Mouse (Mus musculus) erythroblast, embryonic 14.5 days (primary cell): ENCODE data around the gene Dctn2. TPM values are rescaled to one million over a fixed set of nuclear protein-coding genes. Genes with fewer than 3 reads are reported as not detected.

Source experiments
- H3K27me3 ChIP-seq: 2 replicates; pipeline ENCODE4 v1.6.1; 2012; ENCODE audit warnings: inconsistent platforms; ENCODE audit not compliant: control insufficient read depth
- H3K36me3 ChIP-seq: 2 replicates; pipeline ENCODE4 v1.6.1; 2012; ENCODE audit warnings: mild to moderate bottlenecking, inconsistent platforms; ENCODE audit not compliant: control insufficient read depth
- H3K4me1 ChIP-seq: 2 replicates; pipeline ENCODE4 v1.6.1; 2012; ENCODE audit warnings: inconsistent platforms; ENCODE audit not compliant: control insufficient read depth
- H3K4me3 ChIP-seq: replicated peaks from 2 replicates; pipeline ENCODE3; 2012; ENCODE audit warnings: moderate library complexity, mild to moderate bottlenecking, inconsistent platforms
- H3K9me3 ChIP-seq: 2 replicates; pipeline ENCODE4 v1.6.1; 2012; ENCODE audit warnings: low read length, inconsistent platforms, mixed read lengths; ENCODE audit not compliant: control insufficient read depth
- GATA1 ChIP-seq: IDR thresholded peaks from 2 replicates; pipeline ENCODE4 v1.6.1; 2012; ENCODE audit warnings: low read length, inconsistent platforms, mixed read lengths
- TAL1 ChIP-seq: IDR thresholded peaks from 3 replicates; pipeline ENCODE4 v1.6.1; 2012; ENCODE audit warnings: low read length, inconsistent platforms, mixed read lengths
- polyA plus RNA-seq: library from polyadenylated mRNA; stranded (reverse); fragments of >175 nt; gene quantifications from 2 replicates; pipeline ENCODE4 v1.2.3, GENCODE M21; 2012

Gene Dctn2
- polyA plus RNA-seq, 1 experiment = 15.3 TPM

GRCm38 (mm10) chr10:127326017-127326801 lies 60.0 kb downstream of the Dctn2 start:
- Histone ChIP-seq H3K4me3 (peak overlapping the region; percentile 68), H3K27me3 (peaks cover 48% of the 10 kb centered on the region), H3K4me1 (peaks cover 47% of the 10 kb centered on the region), H3K36me3 (peaks cover 10% of the 10 kb centered on the region), H3K9me3 (no peaks in the 10 kb centered on the region)
- TF ChIP-seq TAL1 (no peak), GATA1 (no peak)

- no peak for TF ChIP-seq GATA1
- no peak for TF ChIP-seq TAL1
- peak overlapping the region; percentile 68 for H3K4me3 ChIP-seq
- 0 out of 2 replicates have a peak, but pooled peaks cover 2% of the 10 kb centered on the region for H3K9me3 ChIP-seq
- peaks cover 50% of the 10 kb centered on the region for H3K4me1 ChIP-seq
- H3K36me3 ChIP-seq = peaks cover 10% of the 10 kb centered on the region
- peaks cover 52% of the 10 kb centered on the region for H3K27me3 ChIP-seq
Observed at GRCm38 (mm10) chr10:127326828-127327227, 60.7 kb downstream of the Dctn2 start.

- Histone ChIP-seq H3K36me3 (peaks cover 10% of the 10 kb centered on the region), H3K27me3 (peaks cover 52% of the 10 kb centered on the region), H3K4me3 (no peak overlapping the region), H3K4me1 (peaks cover 54% of the 10 kb centered on the region), H3K9me3 (peaks cover 6% of the 10 kb centered on the region; the same call in 1 of the 2 replicates)
- TF ChIP-seq GATA1 (no peak), TAL1 (no peak)
Observed at GRCm38 (mm10) chr10:127327461-127328145, 61.4 kb downstream of the Dctn2 start.

- H3K4me3 ChIP-seq = no peak overlapping the region
- peaks cover 6% of the 10 kb centered on the region; the same call in 1 of the 2 replicates for H3K9me3 ChIP-seq
- TF ChIP-seq GATA1 (no peak), TAL1 (no peak)
- H3K27me3 ChIP-seq = peaks cover 43% of the 10 kb centered on the region
- peaks cover 35% of the 10 kb centered on the region for H3K4me1 ChIP-seq
- peaks cover 10% of the 10 kb centered on the region for H3K36me3 ChIP-seq
Observed at GRCm38 (mm10) chr10:127330212-127330611, 64.0 kb downstream of the Dctn2 start.

Other genes starting within 250 kb of the Dctn2 start
- 2.0 and 2.3 TPM in 2 replicates for gene Tsfm, start 235.5 kb upstream of the Dctn2 start, polyA plus RNA-seq
- gene Mettl1, start 225.0 kb upstream of the Dctn2 start, polyA plus RNA-seq = 0.59 and 0.74 TPM in 2 replicates
- gene Eef1akmt3, start 224.9 kb upstream of the Dctn2 start, polyA plus RNA-seq = not detected in 2 replicates
- not detected in 2 replicates for gene Cyp27b1, start 218.1 kb upstream of the Dctn2 start, polyA plus RNA-seq
- not detected in 2 replicates for gene March9, start 206.2 kb upstream of the Dctn2 start, polyA plus RNA-seq
- gene Cdk4, start 202.8 kb upstream of the Dctn2 start, polyA plus RNA-seq = 81.1 and 96.8 TPM in 2 replicates
- 1.3 and 1.6 TPM in 2 replicates for gene Tspan31, start 196.1 kb upstream of the Dctn2 start, polyA plus RNA-seq
- gene Agap2, start 191.1 kb upstream of the Dctn2 start, polyA plus RNA-seq = 0.07 and 0.10 TPM in 2 replicates
- gene Os9, start 145.2 kb upstream of the Dctn2 start, polyA plus RNA-seq = 13.2 and 14.7 TPM in 2 replicates
- gene B4galnt1, start 101.1 kb upstream of the Dctn2 start, polyA plus RNA-seq = 0.56 and 1.0 TPM in 2 replicates
- not detected in 2 replicates for gene Slc26a10, start 85.7 kb upstream of the Dctn2 start, polyA plus RNA-seq
- gene Arhgef25, start 76.3 kb upstream of the Dctn2 start, polyA plus RNA-seq = 0.47 and 0.52 TPM in 2 replicates
- 11.1 and 11.5 TPM in 2 replicates for gene Dtx3, start 70.6 kb upstream of the Dctn2 start, polyA plus RNA-seq
- 9.5 and 10.2 TPM in 2 replicates for gene Pip4k2c, start 54.8 kb upstream of the Dctn2 start, polyA plus RNA-seq
- gene Kif5a, start 3.0 kb upstream of the Dctn2 start, polyA plus RNA-seq = 0.01 and 0.03 TPM in 2 replicates
- gene Mbd6, start 22.6 kb downstream of the Dctn2 start, polyA plus RNA-seq = 33.5 and 35.5 TPM in 2 replicates
- 12.0 and 17.1 TPM in 2 replicates for gene Mars, start 45.4 kb downstream of the Dctn2 start, polyA plus RNA-seq
- gene Arhgap9, start 55.6 kb downstream of the Dctn2 start, polyA plus RNA-seq = 0.06 and 0.16 TPM in 2 replicates
- not detected in 2 replicates for gene Gli1, start 75.6 kb downstream of the Dctn2 start, polyA plus RNA-seq
- gene Inhbe, start 88.0 kb downstream of the Dctn2 start, polyA plus RNA-seq = not detected in 2 replicates
- gene Inhbc, start 104.1 kb downstream of the Dctn2 start, polyA plus RNA-seq = not detected in 2 replicates
- gene R3hdm2, start 114.0 kb downstream of the Dctn2 start, polyA plus RNA-seq = 8.8 and 11.1 TPM in 2 replicates
- gene Stac3, start 235.3 kb downstream of the Dctn2 start, polyA plus RNA-seq = 0.04 and 0.05 TPM in 2 replicates
- 1.1 and 2.6 TPM in 2 replicates for gene Ndufa4l2, start 248.6 kb downstream of the Dctn2 start, polyA plus RNA-seq